Mouse (Mus musculus) heart, adult 18-20 months (tissue): ENCODE data around the gene Pin1. TPM values are rescaled to one million over a fixed set of nuclear protein-coding genes. Genes with fewer than 3 reads are reported as not detected.
"Not testable (repeated sequence)": the region's sequence is repeated elsewhere in the genome, so short reads cannot be mapped to it uniquely, and the experiment has no call there.

ENCODE experiments used
- DNase-seq, 2 experiments: peaks; one replicate each; pipeline ENCODE4 v3.0.0; 2021 to 2022; ENCODE audit warnings: mixed read lengths in 1 of 2
- long read RNA-seq, 2 experiments: library from polyadenylated mRNA; stranded (forward); transcript quantifications; one replicate each; pipeline ENCODE4 v2.0.0; 2021
- total RNA-seq, 2 experiments: library from RNA; stranded (reverse); gene quantifications; 2 replicates each; pipeline ENCODE4 v1.2.3; 2021

Pin1 gene
- total RNA-seq, result 10 to 100 TPM; 18.5 to 18.9 TPM
- long read RNA-seq, experiment 1, transcript Pin1-201 (4 exons, 3,843 nt), result major isoform, 125 of 141 reads
- long read RNA-seq, experiment 1, partial matches to known transcripts, result 12 of 141 reads
- long read RNA-seq, experiment 1, other reads (novel, unspliced or antisense), result 4 of 141 reads
- long read RNA-seq, experiment 2, transcript Pin1-201 (4 exons, 3,843 nt), result major isoform, 73 of 84 reads
- long read RNA-seq, experiment 2, partial matches to known transcripts, result 10 of 84 reads
- long read RNA-seq, experiment 2, other reads (novel, unspliced or antisense), result 1 of 84 reads

GRCm38 (mm10) chr9:20651602-20652259 is at the start of gene Pin1:
Pin1 (plus strand) TSS chr9:20652095.
- peak; percentile 99 to 100 for DNase-seq

- no peak for DNase-seq
These were observed 45.6 kb upstream of the Pin1 start for GRCm38 (mm10) chr9:20606269-20606668.

GRCm38 (mm10) chr9:20607100-20607974 is 44.6 kb upstream of the Pin1 start:
- peak; percentile 91 to 94 for DNase-seq

- DNase-seq, result no peak
These were observed 41.9 kb upstream of the Pin1 start for GRCm38 (mm10) chr9:20609831-20610464.

- DNase-seq, result no peak
These were observed 39.9 kb upstream of the Pin1 start for GRCm38 (mm10) chr9:20611976-20612375.

- no peak for DNase-seq
These were observed 35.2 kb upstream of the Pin1 start for GRCm38 (mm10) chr9:20616685-20617084.

- no peak for DNase-seq
These were observed 20.6 kb upstream of the Pin1 start for GRCm38 (mm10) chr9:20631332-20631731.

- not testable (repeated sequence) for DNase-seq
These were observed 16.2 kb upstream of the Pin1 start for GRCm38 (mm10) chr9:20635676-20636075.

- no peak for DNase-seq
These were observed 15.6 kb upstream of the Pin1 start for GRCm38 (mm10) chr9:20636256-20636655.

GRCm38 (mm10) chr9:20636790-20637189 is 15.1 kb upstream of the Pin1 start:
- no peak for DNase-seq

GRCm38 (mm10) chr9:20638552-20638951 is 13.3 kb upstream of the Pin1 start:
- no peak for DNase-seq

- DNase-seq, result no peak
These were observed 12.4 kb upstream of the Pin1 start for GRCm38 (mm10) chr9:20639486-20639885.

- no peak for DNase-seq
These were observed 10.4 kb upstream of the Pin1 start for GRCm38 (mm10) chr9:20641501-20641900.

- peak; percentile 62 to 65 for DNase-seq
These were observed 9.6 kb upstream of the Pin1 start, which contains the start of gene Ubl5 for GRCm38 (mm10) chr9:20642101-20642895. Ubl5 (plus strand) TSS chr9:20642878.

GRCm38 (mm10) chr9:20642896-20643466 is 8.9 kb upstream of the Pin1 start:
- peak; percentile 88 to 92 for DNase-seq

GRCm38 (mm10) chr9:20643781-20644180 is 8.1 kb upstream of the Pin1 start:
- peak in 1 of 2 experiments; percentile 20 for DNase-seq

- DNase-seq, result peak; percentile 88
These were observed 7.4 kb upstream of the Pin1 start, which contains the start of gene Fbxl12 for GRCm38 (mm10) chr9:20644360-20645081. Fbxl12 (minus strand) TSS chr9:20644767.

- DNase-seq, result no peak
These were observed 6.8 kb upstream of the Pin1 start for GRCm38 (mm10) chr9:20645121-20645520.

GRCm38 (mm10) chr9:20652260-20652658 is 364 bp downstream of the Pin1 start:
- no peak for DNase-seq

- no peak for DNase-seq
These were observed 2.0 kb downstream of the Pin1 start for GRCm38 (mm10) chr9:20653859-20654258.
